Mouse (Mus musculus) heart, embryonic 15.5 days (tissue): ENCODE measurements around the gene 4930558C23Rik. TPM values are rescaled to one million over a fixed set of nuclear protein-coding genes. Genes with fewer than 3 reads are reported as not detected.
"Not testable (repeated sequence)": the region's sequence is repeated elsewhere in the genome, so short reads cannot be mapped to it uniquely, and the experiment has no call there.

Experiments
- ATAC-seq: fragments of 200-750 bp; cut with Nextera tagmentation; replicated peaks from 2 replicates; pipeline ENCODE4 v1.8.0; 2017; ENCODE audit warnings: low read depth, moderate TSS enrichment; ENCODE audit not compliant: insufficient number of reproducible peaks, insufficient read depth, low FRiP score
- H3K27ac ChIP-seq: fragments of 300-500 bp; sonication (generic); 2 replicates; pipeline ENCODE4 v1.5.1; 2015; ENCODE audit warnings: mild to moderate bottlenecking, inconsistent platforms
- H3K27me3 ChIP-seq: fragments of 300-500 bp; sonication (generic); 2 replicates; pipeline ENCODE4 v1.6.1; 2015; ENCODE audit warnings: inconsistent platforms
- H3K36me3 ChIP-seq: fragments of 300-500 bp; sonication (generic); 2 replicates; pipeline ENCODE4 v1.6.1; 2015; ENCODE audit warnings: mild to moderate bottlenecking, inconsistent platforms
- H3K4me1 ChIP-seq: fragments of 300-500 bp; sonication (generic); replicated peaks from 2 replicates; pipeline ENCODE4 v1.6.1; 2015; ENCODE audit warnings: inconsistent platforms
- H3K4me2 ChIP-seq: fragments of 300-500 bp; sonication (generic); 2 replicates; pipeline ENCODE4 v1.6.1; 2015; ENCODE audit warnings: inconsistent platforms, mild to moderate bottlenecking, moderate library complexity
- H3K4me3 ChIP-seq: fragments of 300-500 bp; sonication (generic); 2 replicates; pipeline ENCODE4 v1.5.1; 2015; ENCODE audit warnings: mild to moderate bottlenecking, inconsistent platforms
- H3K9ac ChIP-seq: fragments of 300-500 bp; sonication (generic); 2 replicates; pipeline ENCODE4 v1.6.1; 2015; ENCODE audit warnings: mild to moderate bottlenecking, inconsistent platforms
- H3K9me3 ChIP-seq: fragments of 300-500 bp; sonication (generic); replicated peaks from 2 replicates; pipeline ENCODE4 v1.6.1; 2016; ENCODE audit warnings: inconsistent platforms
- WGBS: fragments of 180-500 bp; shearing (Covaris S2); methylation state at CpG from one replicate; pipeline ENCODE4 v1.1.7; 2015; ENCODE audit warnings: mixed read lengths; 5-methylcytosine and 5-hydroxymethylcytosine counted together
- polyA plus RNA-seq: library from polyadenylated mRNA; unstranded; fragments of >200 nt; fragmentation: Nextera tagmentation; extraction: Ambion mirVana; gene quantifications from 2 replicates; pipeline ENCODE4 v1.2.1, GENCODE M21; 2015

4930558C23Rik gene
- polyA plus RNA-seq, 1 experiment from 2014 or later = not detected

- H3K9me3 ChIP-seq, H3K27ac ChIP-seq, H3K27me3 ChIP-seq, ATAC-seq, H3K4me3 ChIP-seq, H3K4me2 ChIP-seq, H3K9ac ChIP-seq, H3K36me3 ChIP-seq, H3K4me1 ChIP-seq: not testable (repeated sequence)
- 51% methylated on average over 6 of the region's 11 CpGs for WGBS
Observed at GRCm38 (mm10) chr3:95428423-95428822, 25.8 kb upstream of the 4930558C23Rik start.

- not testable (repeated sequence) for H3K9me3 ChIP-seq, H3K9ac ChIP-seq, H3K36me3 ChIP-seq, H3K27ac ChIP-seq, H3K4me1 ChIP-seq, H3K27me3 ChIP-seq, ATAC-seq
- WGBS = 17% methylated on average over 14 of the region's 21 CpGs
- Histone ChIP-seq H3K4me3 (peak overlapping the region; percentile 40), H3K4me2 (peak overlapping the region; percentile 65)
Observed at GRCm38 (mm10) chr3:95427891-95428238, 25.2 kb upstream of the 4930558C23Rik start.

- WGBS = 28% methylated on average over 14 of the region's 33 CpGs
- peak overlapping the region; percentile 65 for H3K4me2 ChIP-seq
- not testable (repeated sequence) for H3K9ac ChIP-seq, H3K36me3 ChIP-seq, H3K4me1 ChIP-seq, H3K9me3 ChIP-seq, H3K27ac ChIP-seq, H3K27me3 ChIP-seq
- ATAC-seq = peak; percentile 66
- H3K4me3 ChIP-seq = peak overlapping the region; percentile 40
Observed at GRCm38 (mm10) chr3:95427117-95427890, 24.7 kb upstream of the 4930558C23Rik start.

- WGBS = 86% methylated on average over 5 of the region's 5 CpGs
- H3K27ac ChIP-seq, H3K36me3 ChIP-seq, H3K4me2 ChIP-seq, H3K4me1 ChIP-seq, H3K9ac ChIP-seq, H3K4me3 ChIP-seq, ATAC-seq, H3K9me3 ChIP-seq, H3K27me3 ChIP-seq: not testable (repeated sequence)
Observed at GRCm38 (mm10) chr3:95426476-95426875, 23.8 kb upstream of the 4930558C23Rik start.

- WGBS = 78% methylated on average over 6 of the region's 6 CpGs
- no peaks in the 10 kb centered on the region for H3K27me3 ChIP-seq
- H3K9me3 ChIP-seq = 0 out of 2 replicates have a peak, but pooled peaks cover 3% of the 10 kb centered on the region
- no peaks in the 10 kb centered on the region for H3K36me3 ChIP-seq
- no peak overlapping the region for H3K4me2 ChIP-seq
- H3K27ac ChIP-seq = no peak overlapping the region
- no peak overlapping the region for H3K9ac ChIP-seq
- H3K4me1 ChIP-seq = no peaks in the 10 kb centered on the region
- no peak for ATAC-seq
- no peak overlapping the region for H3K4me3 ChIP-seq
Observed at GRCm38 (mm10) chr3:95417866-95418265, 15.2 kb upstream of the 4930558C23Rik start.

GRCm38 (mm10) chr3:95412268-95412667 lies 9.6 kb upstream of the 4930558C23Rik start:
- Histone ChIP-seq H3K27me3 (no peaks in the 10 kb centered on the region), H3K4me1 (no peaks in the 10 kb centered on the region), H3K27ac (no peak overlapping the region), H3K36me3 (no peaks in the 10 kb centered on the region), H3K9ac (no peak overlapping the region), H3K4me2 (no peak overlapping the region), H3K4me3 (no peak overlapping the region), H3K9me3 (no peaks in the 10 kb centered on the region)
- no peak for ATAC-seq
- 63% methylated on average over 1 of the region's 1 CpGs for WGBS

GRCm38 (mm10) chr3:95408852-95409251 lies 6.2 kb upstream of the 4930558C23Rik start:
- 87% methylated on average over 2 of the region's 2 CpGs for WGBS
- H3K4me3 ChIP-seq = no peak overlapping the region

GRCm38 (mm10) chr3:95407728-95408127 lies 5.1 kb upstream of the 4930558C23Rik start:
- no peaks in the 10 kb centered on the region for H3K36me3 ChIP-seq
- no peak for ATAC-seq
- H3K27me3 ChIP-seq = no peaks in the 10 kb centered on the region
- 70% methylated on average over 1 of the region's 1 CpGs for WGBS
- no peaks in the 10 kb centered on the region for H3K4me1 ChIP-seq
- H3K4me2 ChIP-seq = no peak overlapping the region
- no peaks in the 10 kb centered on the region for H3K9me3 ChIP-seq
- H3K27ac ChIP-seq = no peak overlapping the region
- no peak overlapping the region for H3K4me3 ChIP-seq
- H3K9ac ChIP-seq = no peak overlapping the region

More at GRCm38 (mm10) chr3:95408852-95409251, 6.2 kb upstream of the 4930558C23Rik start:
- no peak for ATAC-seq
- H3K36me3 ChIP-seq = no peaks in the 10 kb centered on the region
- H3K9me3 ChIP-seq = no peaks in the 10 kb centered on the region
- H3K4me1 ChIP-seq = no peaks in the 10 kb centered on the region
- H3K27me3 ChIP-seq = no peaks in the 10 kb centered on the region
- H3K4me2 ChIP-seq = no peak overlapping the region
- H3K9ac ChIP-seq = no peak overlapping the region
- no peak overlapping the region for H3K27ac ChIP-seq

GRCm38 (mm10) chr3:95394385-95394784 lies 8.3 kb downstream of the 4930558C23Rik start:
- H3K27me3 ChIP-seq = no peaks in the 10 kb centered on the region
- no peaks in the 10 kb centered on the region for H3K9me3 ChIP-seq
- no peak overlapping the region for H3K9ac ChIP-seq
- WGBS = 71% methylated on average over 4 of the region's 4 CpGs
- H3K4me1 ChIP-seq = no peaks in the 10 kb centered on the region
- H3K27ac ChIP-seq = no peak overlapping the region
- ATAC-seq = no peak
- H3K36me3 ChIP-seq = no peaks in the 10 kb centered on the region
- no peak overlapping the region for H3K4me2 ChIP-seq
- no peak overlapping the region for H3K4me3 ChIP-seq

GRCm38 (mm10) chr3:95385401-95386075 lies 17.1 kb downstream of the 4930558C23Rik start:
- no peak overlapping the region for H3K4me3 ChIP-seq
- H3K4me1 ChIP-seq = no peaks in the 10 kb centered on the region
- no peak overlapping the region for H3K4me2 ChIP-seq
- no peak overlapping the region for H3K9ac ChIP-seq
- H3K27ac ChIP-seq = no peak overlapping the region
- no peaks in the 10 kb centered on the region for H3K9me3 ChIP-seq
- no peaks in the 10 kb centered on the region for H3K36me3 ChIP-seq
- WGBS = 71% methylated on average over 5 of the region's 5 CpGs
- H3K27me3 ChIP-seq = no peaks in the 10 kb centered on the region
- ATAC-seq = no peak

GRCm38 (mm10) chr3:95373208-95373607 lies 29.4 kb downstream of the 4930558C23Rik start:
- H3K4me1 ChIP-seq = no peaks in the 10 kb centered on the region
- 83% methylated on average over 10 of the region's 10 CpGs for WGBS
- no peak overlapping the region for H3K9ac ChIP-seq
- H3K4me2 ChIP-seq = no peak overlapping the region
- peaks cover 5% of the 10 kb centered on the region; the same call in 1 of the 2 replicates for H3K9me3 ChIP-seq
- no peaks in the 10 kb centered on the region for H3K27me3 ChIP-seq
- H3K36me3 ChIP-seq = no peaks in the 10 kb centered on the region
- no peak overlapping the region for H3K27ac ChIP-seq
- no peak overlapping the region for H3K4me3 ChIP-seq
- no peak for ATAC-seq

- H3K36me3 ChIP-seq = no peaks in the 10 kb centered on the region
Observed at GRCm38 (mm10) chr3:95370101-95370500, 32.5 kb downstream of the 4930558C23Rik start.

More at GRCm38 (mm10) chr3:95370101-95370500, 32.5 kb downstream of the 4930558C23Rik start:
- no peak overlapping the region for H3K4me3 ChIP-seq
- no peaks in the 10 kb centered on the region for H3K4me1 ChIP-seq
- H3K9ac ChIP-seq = no peak overlapping the region
- H3K27me3 ChIP-seq = no peaks in the 10 kb centered on the region
- ATAC-seq = no peak
- no peak overlapping the region for H3K4me2 ChIP-seq
- no peaks in the 10 kb centered on the region for H3K9me3 ChIP-seq
- no peak overlapping the region for H3K27ac ChIP-seq
